Mouse (Mus musculus) layer of hippocampus, postnatal 36 days (tissue): ENCODE results near the gene Stat5b. TPM values are rescaled to one million over a fixed set of nuclear protein-coding genes. Genes with fewer than 3 reads are reported as not detected.

ENCODE experiments used
- DNase-seq, 2 experiments: peaks; one replicate each; pipeline ENCODE4 v3.0.0; 2022
- total RNA-seq, 2 experiments: library from RNA; stranded (reverse); gene quantifications; 2 replicates each; pipeline ENCODE4 v1.2.3; 2021

Stat5b gene
- total RNA-seq, 2 experiments from 2014 or later, result 11.7 to 12.7 TPM

DNA sequence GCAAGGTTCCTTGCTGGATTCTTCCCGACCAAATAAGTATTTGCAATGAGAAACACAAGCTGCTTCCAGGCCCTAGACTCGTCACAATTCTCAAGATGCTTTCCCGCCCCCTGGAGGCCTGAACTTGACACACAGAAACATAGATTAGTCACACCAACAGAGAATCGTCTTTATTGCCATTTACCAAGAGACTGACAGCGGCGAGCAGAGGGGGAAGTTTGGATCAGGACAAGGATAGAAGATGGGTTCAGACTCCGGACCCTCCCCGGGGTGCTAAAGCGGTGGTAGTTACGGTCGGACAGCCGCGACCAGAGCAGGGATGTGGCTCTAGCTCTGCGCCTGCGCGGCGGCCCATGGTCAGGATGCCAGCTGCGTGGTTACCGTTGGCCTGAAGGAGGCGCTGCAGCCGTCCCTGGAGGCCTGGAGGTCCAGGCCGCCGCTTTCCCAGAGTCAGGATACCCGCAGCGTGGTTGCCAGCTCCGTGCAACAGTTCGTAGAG is 88.9 kb downstream of the Stat5b start:
- DNase-seq, result peak; percentile 86 to 89

DNA sequence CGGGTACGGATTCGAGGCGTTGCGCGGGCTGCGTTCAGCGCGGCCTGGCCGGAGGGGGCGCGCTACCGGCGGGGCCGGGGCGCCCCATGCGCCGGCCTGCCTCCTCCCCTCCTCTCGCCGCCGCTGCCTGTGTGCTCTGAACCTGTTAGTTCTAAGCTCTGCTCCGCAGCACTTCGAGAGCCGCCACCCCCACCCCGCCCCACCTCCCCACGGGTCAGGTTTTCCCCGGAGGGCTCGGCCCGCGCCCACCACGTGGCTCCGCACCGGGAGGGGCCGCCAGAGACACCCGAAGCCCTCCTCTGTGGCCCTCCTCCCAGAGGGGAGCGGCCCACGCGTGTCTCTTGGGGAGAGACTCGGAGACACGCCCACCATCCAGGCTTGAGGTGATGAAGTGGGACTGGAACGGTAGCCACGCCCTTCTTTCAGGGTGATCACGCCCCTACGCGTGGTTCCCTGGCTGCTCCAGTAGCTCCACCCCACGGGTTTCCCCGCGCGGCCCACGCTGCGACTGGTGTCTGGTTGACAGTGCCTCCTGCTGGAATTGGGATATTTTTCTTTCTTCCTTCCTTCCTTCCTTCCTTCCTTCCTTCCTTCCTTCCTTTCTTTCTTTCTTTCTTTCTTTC is 90.8 kb downstream of the Stat5b start, which contains the start of gene Kcnh4:
TSS of gene Kcnh4 (minus strand) at position 332 of the 623 bp plus-strand sequence.
- peak; percentile 79 to 81 for DNase-seq

DNA sequence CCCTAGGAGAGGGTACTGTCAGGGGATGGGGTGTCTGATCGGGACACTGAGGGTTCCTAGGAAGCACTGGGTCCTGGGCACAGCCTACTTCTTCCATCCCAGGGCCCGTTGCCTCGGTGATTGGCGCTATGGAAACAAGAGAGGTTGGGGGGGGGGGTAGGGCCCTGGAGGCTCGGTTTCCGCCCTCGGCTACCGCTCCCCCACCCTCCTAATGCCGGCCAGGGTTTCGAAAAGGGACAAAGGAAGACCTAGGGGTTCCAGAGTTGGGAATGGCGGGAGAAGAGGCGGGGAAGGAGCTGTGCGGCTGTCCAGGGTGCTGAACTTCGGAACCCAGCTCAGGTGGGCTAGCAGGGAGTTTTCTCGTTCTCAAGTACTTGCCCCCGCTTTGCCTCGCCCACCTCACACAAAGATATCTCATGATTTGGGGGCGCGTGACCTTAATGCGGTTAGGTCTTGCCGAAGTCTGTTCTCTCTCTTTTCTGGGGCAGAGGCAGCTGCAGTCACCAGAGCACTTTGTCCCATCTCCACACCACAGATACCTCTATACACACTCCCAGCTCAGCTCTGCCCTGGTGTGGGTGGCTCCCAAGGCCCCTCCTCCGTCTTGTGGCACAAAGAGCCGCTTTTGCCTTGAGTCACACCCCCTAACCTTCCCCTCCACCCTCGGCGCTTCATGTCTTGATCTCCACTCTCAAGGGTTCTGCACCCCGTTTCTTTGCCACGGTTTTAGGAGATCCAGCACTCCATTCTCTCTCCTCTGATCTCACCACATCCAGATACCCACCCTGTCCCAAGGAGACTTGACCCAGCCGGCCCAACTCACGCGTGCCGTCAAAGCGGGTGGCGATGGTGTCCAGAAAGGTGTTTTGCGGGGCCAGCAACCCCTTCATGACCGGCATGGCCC is 91.6 kb downstream of the Stat5b start:
- DNase-seq, result no peak

- DNase-seq, result no peak
Measured at GRCm38 (mm10) chr11:100757566-100757965, 93.0 kb downstream of the Stat5b start.

- DNase-seq, result no peak
Measured at GRCm38 (mm10) chr11:100756476-100756875, 94.0 kb downstream of the Stat5b start.

GRCm38 (mm10) chr11:100754693-100755057 is 95.8 kb downstream of the Stat5b start:
- no peak for DNase-seq

GRCm38 (mm10) chr11:100754021-100754692 is 96.4 kb downstream of the Stat5b start:
- DNase-seq, result no peak

GRCm38 (mm10) chr11:100752294-100752693 is 98.2 kb downstream of the Stat5b start:
- DNase-seq, result no peak

- peak in 1 of 2 experiments; percentile 27 for DNase-seq
Measured at GRCm38 (mm10) chr11:100750127-100750526, 100.4 kb downstream of the Stat5b start.

DNA sequence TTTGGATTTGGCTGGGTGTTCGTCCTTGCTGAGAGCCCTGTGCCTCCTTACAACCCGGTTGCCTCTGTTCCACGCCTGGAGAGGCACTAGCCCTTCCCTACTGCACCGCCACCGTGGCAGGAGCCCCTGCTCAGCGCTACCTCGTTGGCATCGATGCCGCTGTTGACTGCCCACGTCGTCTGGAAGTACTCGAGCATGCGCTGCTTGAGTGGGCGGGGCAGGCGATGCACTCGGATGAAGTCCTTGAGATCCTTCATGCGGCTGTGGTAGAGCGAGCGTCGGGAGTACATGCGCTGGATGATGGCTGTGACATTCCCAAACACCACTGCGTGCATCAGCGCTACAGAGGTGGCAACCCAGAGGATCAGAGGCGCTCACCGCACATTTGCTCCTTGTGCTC is 101.1 kb downstream of the Stat5b start:
- DNase-seq, result no peak

DNA sequence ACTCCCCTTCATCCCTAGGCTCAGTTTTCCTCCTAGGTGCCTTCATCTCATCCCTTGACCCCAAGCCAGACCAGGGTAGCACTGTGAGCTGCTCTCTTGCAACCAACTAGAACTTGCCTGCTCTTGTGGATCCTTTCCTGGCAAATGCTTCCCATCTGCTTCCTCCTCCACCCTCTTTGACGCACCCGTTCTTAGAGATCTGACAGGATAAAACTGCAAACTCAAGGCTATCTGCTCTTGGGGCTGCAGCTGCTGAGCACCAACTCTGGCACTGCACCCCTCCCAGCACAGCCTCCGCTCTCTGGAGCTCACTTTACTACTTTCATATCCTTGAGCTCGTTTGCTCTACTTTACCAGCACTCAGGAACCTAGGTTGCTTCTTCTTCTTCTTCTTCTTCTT is 101.9 kb downstream of the Stat5b start:
- DNase-seq, result no peak

- no peak for DNase-seq
Measured at GRCm38 (mm10) chr11:100747114-100747513, 103.4 kb downstream of the Stat5b start.

GRCm38 (mm10) chr11:100746546-100746945 is 104.0 kb downstream of the Stat5b start:
- DNase-seq, result no peak

DNA sequence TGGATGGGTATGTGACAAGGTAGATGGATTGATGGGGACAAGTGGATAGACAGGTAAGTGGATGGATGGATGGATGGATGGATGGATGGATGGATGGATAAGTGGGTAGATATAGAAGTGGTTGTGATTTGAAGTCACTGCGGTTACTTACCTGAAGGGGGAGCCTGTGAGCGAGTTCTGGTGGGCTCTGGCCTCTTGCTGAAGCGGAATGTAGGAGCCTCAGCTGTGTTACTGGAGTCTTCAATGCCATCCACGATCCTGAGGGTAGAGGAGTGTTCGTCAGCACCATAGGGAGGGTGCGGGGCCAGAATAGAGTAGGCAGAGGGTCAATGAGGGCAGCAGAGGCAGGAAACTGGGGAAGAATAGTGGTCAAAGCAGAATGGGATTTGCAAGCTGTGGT is 105.4 kb downstream of the Stat5b start:
- no peak for DNase-seq

DNA sequence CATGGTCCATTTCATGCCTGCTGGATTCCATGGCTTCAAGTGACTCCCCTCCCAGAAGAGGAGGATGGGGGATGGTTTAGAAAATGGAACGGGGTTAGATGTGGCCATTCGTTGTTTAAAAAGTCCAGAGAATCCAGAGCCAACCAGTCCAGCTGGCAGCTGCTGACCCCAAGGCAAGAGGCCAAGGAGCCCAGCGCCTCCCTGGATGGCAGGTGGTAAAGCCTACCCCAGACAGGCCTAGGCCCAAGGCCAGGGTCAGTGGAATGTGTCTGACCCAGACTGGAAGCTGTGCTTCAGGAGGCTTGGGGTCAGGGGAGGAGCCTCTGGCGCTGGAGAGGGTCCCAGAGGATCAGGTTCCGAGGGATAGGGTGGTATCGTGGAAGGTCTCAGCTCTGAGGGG is 109.2 kb downstream of the Stat5b start:
- DNase-seq, result no peak

DNA sequence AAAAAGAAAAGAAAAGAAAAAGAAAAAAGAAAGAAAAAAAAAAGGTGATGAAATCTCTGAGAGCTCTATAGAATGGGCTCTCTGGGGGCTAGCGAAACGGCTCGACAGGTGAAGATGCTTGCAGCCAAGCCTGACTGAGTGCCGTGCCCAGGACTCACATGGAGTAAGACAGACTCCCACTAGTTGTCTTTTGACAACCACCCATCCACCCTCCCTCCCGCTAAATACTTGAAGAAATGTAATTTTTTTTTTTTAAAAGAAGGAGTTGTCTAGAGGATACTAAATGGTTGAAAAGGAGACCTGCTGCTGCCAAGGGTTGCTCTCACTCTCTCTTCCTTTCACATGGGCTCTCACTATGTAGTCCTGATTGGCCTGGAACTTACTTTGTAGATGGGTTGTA is 111.8 kb downstream of the Stat5b start:
- no peak for DNase-seq

DNA sequence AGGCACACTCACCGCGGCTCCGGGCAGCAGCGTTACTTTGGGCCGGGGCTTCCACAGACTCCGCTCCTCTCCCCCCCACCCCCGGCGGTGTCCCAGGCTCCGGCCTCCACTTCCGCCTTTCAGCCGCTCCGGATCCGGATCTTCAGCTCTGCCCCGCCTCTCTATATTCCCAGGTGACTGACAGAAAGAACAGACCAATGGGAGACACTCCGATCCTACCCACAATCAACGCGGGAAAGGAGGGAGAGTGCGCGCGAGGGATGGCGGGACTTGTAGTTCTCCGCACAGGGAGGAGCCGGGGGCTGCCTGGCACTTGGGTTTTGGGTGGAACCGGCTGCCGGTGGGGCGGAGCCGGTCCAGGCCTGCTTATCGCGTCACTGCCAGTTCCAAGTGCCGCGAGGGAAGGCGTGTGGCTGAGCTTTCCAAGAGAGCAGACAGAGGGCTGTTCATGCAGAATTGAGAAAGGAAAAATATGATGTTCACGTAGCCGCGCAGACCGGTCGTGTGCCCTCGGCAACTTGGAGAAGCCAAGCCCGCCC is 112.4 kb downstream of the Stat5b start, which contains the start of gene Rab5c:
TSS of gene Rab5c (minus strand) at position 150 of the 539 bp plus-strand sequence.
- peak; percentile 99 for DNase-seq

- no peak for DNase-seq
Measured at GRCm38 (mm10) chr11:100737105-100737733, 113.3 kb downstream of the Stat5b start.

GRCm38 (mm10) chr11:100736746-100737080 is 113.8 kb downstream of the Stat5b start:
- DNase-seq, result no peak

DNA sequence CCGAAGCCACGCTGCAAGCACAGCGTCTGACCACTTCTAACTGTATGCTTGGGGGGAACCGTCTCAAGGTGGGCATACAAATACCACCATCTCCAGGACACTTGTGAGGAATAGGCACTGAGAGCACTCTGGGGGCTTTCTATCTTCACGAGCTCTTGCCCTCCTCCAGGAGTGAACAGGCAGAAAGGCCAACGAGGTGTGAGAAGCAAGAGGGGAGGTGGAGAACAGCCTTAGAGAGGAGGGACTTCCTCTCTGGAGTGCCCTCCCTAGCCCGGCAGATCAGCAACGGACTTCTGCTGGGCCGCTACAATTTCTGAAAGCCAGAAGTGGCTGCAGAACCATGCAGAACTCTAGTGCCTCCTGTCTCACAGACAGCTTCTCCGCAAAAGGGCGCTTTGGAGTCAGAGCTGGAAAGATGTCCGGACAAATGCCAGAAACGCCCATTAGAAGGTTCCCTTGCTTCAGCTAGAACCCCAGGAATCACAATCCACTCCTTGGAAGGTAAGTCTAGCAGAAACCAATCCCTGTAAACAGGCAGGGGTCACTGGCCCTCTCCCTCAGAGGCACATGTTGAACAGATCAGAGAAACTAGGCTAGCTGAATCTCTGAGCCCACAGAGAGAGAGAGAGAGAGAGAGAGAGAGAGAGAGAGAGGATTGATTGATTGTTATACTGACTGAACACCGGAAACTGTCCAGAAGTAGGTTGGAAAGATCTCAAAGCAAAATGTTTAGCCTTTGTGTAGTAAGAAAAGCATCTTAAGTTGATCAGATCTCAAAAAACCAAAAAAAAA is 114.4 kb downstream of the Stat5b start:
- no peak for DNase-seq

- DNase-seq, result no peak
Measured at GRCm38 (mm10) chr11:100735134-100735865, 115.2 kb downstream of the Stat5b start.
